Mouse (Mus musculus) forebrain, embryonic 12.5 days (tissue): ENCODE results near the gene Glod4. TPM values are rescaled to one million over a fixed set of nuclear protein-coding genes. Genes with fewer than 3 reads are reported as not detected.
A peak's percentile ranks its signal among the peaks of the same experiment; 100 is the strongest.
"Not testable (repeated sequence)": the region's sequence is repeated elsewhere in the genome, so short reads cannot be mapped to it uniquely, and the experiment has no call there.

Source experiments
- ATAC-seq: fragments of 200-750 bp; cut with Nextera tagmentation; 2 replicates; pipeline ENCODE4 v1.8.0; 2017; ENCODE audit warnings: moderate TSS enrichment; ENCODE audit not compliant: low FRiP score
- H3K27ac ChIP-seq: fragments of 300-500 bp; sonication (generic); 2 replicates; pipeline ENCODE4 v1.5.1; 2016; ENCODE audit warnings: mild to moderate bottlenecking
- H3K27me3 ChIP-seq: fragments of 300-500 bp; sonication (generic); 2 replicates; pipeline ENCODE4 v1.6.1; 2016; ENCODE audit warnings: mild to moderate bottlenecking
- H3K36me3 ChIP-seq: fragments of 300-500 bp; sonication (generic); replicated peaks from 2 replicates; pipeline ENCODE4 v1.6.1; 2016; ENCODE audit warnings: mild to moderate bottlenecking
- H3K4me1 ChIP-seq: fragments of 300-500 bp; sonication (generic); 2 replicates; pipeline ENCODE4 v1.6.1; 2016
- H3K4me2 ChIP-seq: fragments of 300-500 bp; sonication (generic); 2 replicates; pipeline ENCODE4 v1.6.1; 2016; ENCODE audit warnings: mild to moderate bottlenecking, moderate library complexity
- H3K4me3 ChIP-seq: fragments of 300-500 bp; sonication (generic); replicated peaks from 2 replicates; pipeline ENCODE4 v1.5.1; 2016; ENCODE audit warnings: mild to moderate bottlenecking
- H3K9ac ChIP-seq: fragments of 300-500 bp; sonication (generic); 2 replicates; pipeline ENCODE4 v1.6.1; 2016; ENCODE audit warnings: mild to moderate bottlenecking
- H3K9me3 ChIP-seq: fragments of 300-500 bp; sonication (generic); 2 replicates; pipeline ENCODE4 v1.6.1; 2016
- WGBS: fragments of 180-500 bp; shearing (Covaris S2); methylation state at CpG from one replicate; pipeline ENCODE4 v1.1.7; 2016; 5-methylcytosine and 5-hydroxymethylcytosine counted together
- polyA plus RNA-seq: library from polyadenylated mRNA; unstranded; fragments of >200 nt; fragmentation: Nextera tagmentation; extraction: Ambion mirVana; gene quantifications from 2 replicates; pipeline ENCODE4 v1.2.1, GENCODE M21; 2016

The Glod4 gene
- polyA plus RNA-seq, 1 experiment from 2014 or later: 125 TPM

- ATAC-seq: peak; percentile 31
- 2% methylated on average over 33 of the region's 33 CpGs for WGBS
- H3K4me3 ChIP-seq: peak overlapping the region; percentile 67
- no peaks in the 10 kb centered on the region for H3K9me3 ChIP-seq
- H3K36me3 ChIP-seq: peaks cover 27% of the 10 kb centered on the region
- H3K27me3 ChIP-seq: no peaks in the 10 kb centered on the region
- peak overlapping the region; percentile 91 for H3K9ac ChIP-seq
- H3K27ac ChIP-seq: peak overlapping the region; percentile 89
- peaks cover 15% of the 10 kb centered on the region for H3K4me1 ChIP-seq
- peak overlapping the region; percentile 73 for H3K4me2 ChIP-seq
These were observed 26.7 kb downstream of the Glod4 start for GRCm38 (mm10) chr11:76216681-76217389.

GRCm38 (mm10) chr11:76216049-76216540 lies 27.4 kb downstream of the Glod4 start:
- H3K9me3 ChIP-seq: no peaks in the 10 kb centered on the region
- H3K36me3 ChIP-seq: peaks cover 31% of the 10 kb centered on the region
- ATAC-seq: no peak
- peak overlapping the region; percentile 73 for H3K4me2 ChIP-seq
- H3K9ac ChIP-seq: no peak overlapping the region
- peaks cover 15% of the 10 kb centered on the region for H3K4me1 ChIP-seq
- 95% methylated on average over 5 of the region's 5 CpGs for WGBS
- H3K27me3 ChIP-seq: no peaks in the 10 kb centered on the region
- peak overlapping the region; percentile 89; the same call in 1 of the 2 replicates for H3K27ac ChIP-seq
- H3K4me3 ChIP-seq: no peak overlapping the region

- H3K36me3 ChIP-seq: peaks cover 38% of the 10 kb centered on the region
- 95% methylated on average over 2 of the region's 2 CpGs for WGBS
- no peak for ATAC-seq
These were observed 28.5 kb downstream of the Glod4 start for GRCm38 (mm10) chr11:76215011-76215410.

GRCm38 (mm10) chr11:76213841-76214240 lies 29.7 kb downstream of the Glod4 start:
- WGBS: 25% methylated on average over 5 of the region's 5 CpGs
- no peak overlapping the region for H3K4me2 ChIP-seq
- no peak overlapping the region for H3K9ac ChIP-seq
- no peak overlapping the region for H3K27ac ChIP-seq
- no peaks in the 10 kb centered on the region for H3K27me3 ChIP-seq
- H3K9me3 ChIP-seq: no peaks in the 10 kb centered on the region
- H3K4me1 ChIP-seq: peaks cover 15% of the 10 kb centered on the region
- no peak overlapping the region for H3K4me3 ChIP-seq
- ATAC-seq: no peak
- H3K36me3 ChIP-seq: peaks cover 48% of the 10 kb centered on the region

More at GRCm38 (mm10) chr11:76215011-76215410, 28.5 kb downstream of the Glod4 start:
- H3K4me2 ChIP-seq: no peak overlapping the region
- no peak overlapping the region for H3K4me3 ChIP-seq
- no peaks in the 10 kb centered on the region for H3K27me3 ChIP-seq
- peaks cover 15% of the 10 kb centered on the region for H3K4me1 ChIP-seq
- H3K27ac ChIP-seq: no peak overlapping the region
- H3K9ac ChIP-seq: no peak overlapping the region
- H3K9me3 ChIP-seq: no peaks in the 10 kb centered on the region

GRCm38 (mm10) chr11:76211595-76211994 lies 31.9 kb downstream of the Glod4 start:
- not testable (repeated sequence) for ATAC-seq, H3K27ac ChIP-seq, H3K4me2 ChIP-seq, H3K9me3 ChIP-seq, H3K9ac ChIP-seq, H3K4me3 ChIP-seq, H3K27me3 ChIP-seq
- WGBS: 96% methylated on average over 5 of the region's 6 CpGs
- Histone ChIP-seq H3K36me3 (peaks cover 71% of the 10 kb centered on the region), H3K4me1 (peaks cover 10% of the 10 kb centered on the region)

GRCm38 (mm10) chr11:76210228-76210985 lies 33.1 kb downstream of the Glod4 start:
- no peaks in the 10 kb centered on the region for H3K27me3 ChIP-seq
- H3K4me1 ChIP-seq: no peaks in the 10 kb centered on the region
- WGBS: 89% methylated on average over 13 of the region's 13 CpGs
- ATAC-seq: no peak
- peaks cover 81% of the 10 kb centered on the region for H3K36me3 ChIP-seq
- no peaks in the 10 kb centered on the region for H3K9me3 ChIP-seq
- H3K4me3 ChIP-seq: no peak overlapping the region
- H3K4me2 ChIP-seq: no peak overlapping the region
- no peak overlapping the region for H3K9ac ChIP-seq
- no peak overlapping the region for H3K27ac ChIP-seq

- Histone ChIP-seq H3K27ac (no peak overlapping the region), H3K4me1 (peaks cover 9% of the 10 kb centered on the region), H3K9me3 (no peaks in the 10 kb centered on the region), H3K4me3 (no peak overlapping the region), H3K27me3 (no peaks in the 10 kb centered on the region), H3K9ac (no peak overlapping the region), H3K36me3 (peaks cover 66% of the 10 kb centered on the region), H3K4me2 (no peak overlapping the region)
- no peak for ATAC-seq
- 87% methylated on average over 5 of the region's 5 CpGs for WGBS
These were observed 36.7 kb downstream of the Glod4 start for GRCm38 (mm10) chr11:76206793-76207192.

GRCm38 (mm10) chr11:76201761-76202674 lies 41.5 kb downstream of the Glod4 start:
- Histone ChIP-seq H3K4me2 (peak overlapping the region; percentile 80), H3K4me3 (peak overlapping the region; percentile 88), H3K27ac (peak overlapping the region; percentile 82), H3K4me1 (peaks cover 16% of the 10 kb centered on the region), H3K27me3 (peaks cover 9% of the 10 kb centered on the region; the same call in 1 of the 2 replicates), H3K9ac (peak overlapping the region; percentile 96), H3K9me3 (no peaks in the 10 kb centered on the region), H3K36me3 (peaks cover 20% of the 10 kb centered on the region)
- WGBS: under 1% methylated on average over 90 of the region's 90 CpGs
- ATAC-seq: peak; percentile 99

GRCm38 (mm10) chr11:76196977-76197469 lies 46.5 kb downstream of the Glod4 start:
- Histone ChIP-seq H3K27ac (no peak overlapping the region), H3K9me3 (no peaks in the 10 kb centered on the region), H3K4me1 (peaks cover 7% of the 10 kb centered on the region), H3K36me3 (no peaks in the 10 kb centered on the region), H3K4me3 (no peak overlapping the region), H3K27me3 (peaks cover 9% of the 10 kb centered on the region; the same call in 1 of the 2 replicates), H3K4me2 (no peak overlapping the region), H3K9ac (no peak overlapping the region)
- ATAC-seq: no peak
- WGBS: 52% methylated on average over 8 of the region's 8 CpGs

GRCm38 (mm10) chr11:76196275-76196976 lies 47.1 kb downstream of the Glod4 start:
- no peak overlapping the region for H3K9ac ChIP-seq
- peaks cover 9% of the 10 kb centered on the region; the same call in 1 of the 2 replicates for H3K27me3 ChIP-seq
- ATAC-seq: no peak
- H3K4me3 ChIP-seq: no peak overlapping the region
- H3K27ac ChIP-seq: no peak overlapping the region
- H3K4me1 ChIP-seq: peaks cover 4% of the 10 kb centered on the region
- no peak overlapping the region for H3K4me2 ChIP-seq
- H3K36me3 ChIP-seq: no peaks in the 10 kb centered on the region
- H3K9me3 ChIP-seq: no peaks in the 10 kb centered on the region
- WGBS: 58% methylated on average over 8 of the region's 8 CpGs

- no peaks in the 10 kb centered on the region for H3K36me3 ChIP-seq
- H3K9ac ChIP-seq: no peak overlapping the region
- no peaks in the 10 kb centered on the region for H3K27me3 ChIP-seq
- no peak for ATAC-seq
- H3K4me2 ChIP-seq: no peak overlapping the region
- WGBS: 84% methylated on average over 6 of the region's 6 CpGs
- no peak overlapping the region for H3K27ac ChIP-seq
- no peaks in the 10 kb centered on the region for H3K9me3 ChIP-seq
- H3K4me3 ChIP-seq: no peak overlapping the region
- H3K4me1 ChIP-seq: no peaks in the 10 kb centered on the region
These were observed 56.6 kb downstream of the Glod4 start for GRCm38 (mm10) chr11:76186908-76187307.
